Mouse (Mus musculus): Measurements from ENCODE around the gene Tbc1d8.

DNA sequence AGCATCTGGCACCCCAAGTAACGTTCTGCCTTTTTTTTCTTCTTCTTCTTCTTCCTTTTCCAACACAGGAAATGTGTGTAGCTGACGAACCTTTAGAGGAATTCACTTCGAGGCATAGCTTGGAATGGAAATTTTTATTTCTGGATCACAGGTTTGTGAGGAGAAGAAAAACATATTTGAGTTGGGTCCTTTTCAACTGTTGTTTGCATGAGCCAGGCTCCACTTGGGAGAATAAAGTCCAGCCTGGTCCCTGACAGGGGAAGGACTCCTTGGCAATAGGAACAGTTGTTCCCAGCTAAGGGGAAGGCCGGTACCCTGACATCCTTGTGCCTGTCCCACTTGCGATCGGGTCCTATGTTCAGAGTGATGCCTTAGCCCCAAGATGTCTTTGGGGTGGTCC lies 153.3 kb downstream of the Tbc1d8 start:
- TF ChIP-seq E2F4 (IDR thresholded peaks at IDR 0.05; ENCODE audit: insufficient read depth) (no peak), MAX (IDR thresholded peaks at IDR 0.05; ENCODE audit: low read depth) (no peak), POLR2A (IDR thresholded peaks at IDR 0.05; ENCODE audit: insufficient read length, low read depth) (no peak), TCF12 (IDR thresholded peaks at IDR 0.05; ENCODE audit: insufficient read depth, poor library complexity, severe bottlenecking) (no peak), SRF (IDR thresholded peaks at IDR 0.05; ENCODE audit: control insufficient read depth, insufficient read length, low read depth) (no peak), USF1 (IDR thresholded peaks at IDR 0.05; ENCODE audit: low read depth) (no peak), MYOG (IDR thresholded peaks at IDR 0.05; ENCODE audit: control insufficient read depth in 1 of 3, insufficient read depth in 1 of 3, insufficient read length in 2 of 3, low read depth in 2 of 3) (no peak), CEBPB (IDR thresholded peaks at IDR 0.05; ENCODE audit: insufficient read depth, poor library complexity, severe bottlenecking) (no peak), POLR2AphosphoS2 (IDR thresholded peaks at IDR 0.05; ENCODE audit: insufficient read length, low read depth) (no peak), REST (IDR thresholded peaks at IDR 0.05; ENCODE audit: insufficient read depth, insufficient read length) (no peak), MYOD1 (IDR thresholded peaks at IDR 0.05; ENCODE audit: control insufficient read depth in 1 of 3, insufficient read length in 2 of 3, low read depth in 2 of 3) (no peak), TCF3 (IDR thresholded peaks at IDR 0.05; ENCODE audit: insufficient read length, low read depth) (no peak)

Data from myocyte (in vitro differentiated cells).